17 mouse cellular contexts compared by ENCODE assay signal in the genomic region with DNA sequence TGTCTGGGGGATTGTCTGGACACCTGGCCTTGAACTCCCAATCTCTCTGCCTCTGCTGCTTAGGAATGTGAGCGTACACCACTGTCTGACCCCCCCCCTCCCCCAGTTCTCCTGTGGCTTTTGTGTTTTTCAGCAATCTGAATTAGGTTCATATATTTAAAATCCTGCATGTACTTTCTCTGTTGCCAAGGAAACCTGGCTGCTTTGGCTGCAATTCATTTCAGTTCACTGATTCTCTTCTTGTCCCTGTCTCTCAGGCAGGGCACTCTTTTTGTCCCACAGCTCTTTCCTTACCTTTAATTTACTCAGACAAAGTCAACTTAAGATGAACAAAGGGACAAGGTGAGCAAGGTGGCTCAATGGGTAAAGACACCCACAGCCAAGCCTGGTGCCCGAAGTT. TPM values are rescaled to one million over a fixed set of nuclear protein-coding genes. Genes with fewer than 3 reads are reported as not detected.
DNase-seq lines count a peak whose midpoint lies in the region; ATAC-seq and TF ChIP-seq lines count a peak whose summit lies in the region.
"Had no signal": no experiment of that assay in that cellular context is flagged by ENCODE, and none has a peak within 500 bp of the region (broad histone marks: within the 10 kb centered on the region; RNA-seq: fewer than 3 reads in every experiment).

No protein-coding gene starts in this region.

- peaks cover 9% of the 10 kb centered on the region for H3K4me1 ChIP-seq in hindbrain, embryonic 15.5 days (replicated peaks)
- H3K4me1 ChIP-seq in hindbrain, embryonic 13.5 days (replicated peaks), result peaks cover 21% of the 10 kb centered on the region
- peaks cover 35% of the 10 kb centered on the region for H3K4me1 ChIP-seq in forebrain, embryonic 13.5 days
- peaks cover 3% of the 10 kb centered on the region; the same call in 1 of the 2 replicates for H3K4me1 ChIP-seq in midbrain, postnatal 0 days (ENCODE audit: insufficient read depth, low read length)

- no peak for TF ChIP-seq CTCF in midbrain, postnatal 0 days (IDR thresholded peaks at IDR 0.05)

- H3K4me2 ChIP-seq in hindbrain, embryonic 15.5 days, result no peak overlapping the region
- no peak overlapping the region for H3K4me2 ChIP-seq in hindbrain, embryonic 13.5 days
- no peak overlapping the region for H3K4me2 ChIP-seq in forebrain, embryonic 13.5 days
- no peak overlapping the region for H3K4me2 ChIP-seq in midbrain, postnatal 0 days (ENCODE audit: low read depth, low read length, poor library complexity, severe bottlenecking)

- no peaks in the 10 kb centered on the region for H3K36me3 ChIP-seq in hindbrain, embryonic 15.5 days
- no peaks in the 10 kb centered on the region for H3K36me3 ChIP-seq in hindbrain, embryonic 13.5 days
- H3K36me3 ChIP-seq in forebrain, embryonic 13.5 days (ENCODE audit: poor library complexity, severe bottlenecking), result no peaks in the 10 kb centered on the region
- no peaks in the 10 kb centered on the region for H3K36me3 ChIP-seq in midbrain, postnatal 0 days (ENCODE audit: insufficient read depth, low read length)

- no peaks in the 10 kb centered on the region for H3K27me3 ChIP-seq in hindbrain, embryonic 15.5 days
- no peaks in the 10 kb centered on the region for H3K27me3 ChIP-seq in hindbrain, embryonic 13.5 days
- H3K27me3 ChIP-seq in forebrain, embryonic 13.5 days, result no peaks in the 10 kb centered on the region
- H3K27me3 ChIP-seq in midbrain, postnatal 0 days (ENCODE audit: insufficient read depth, low read length), result no peaks in the 10 kb centered on the region
- H3K27me3 ChIP-seq: Patski had no signal

- H3K27ac ChIP-seq in hindbrain, embryonic 15.5 days (replicated peaks), result peak overlapping the region; percentile 57
- no peak overlapping the region; the same call in 1 of the 2 replicates for H3K27ac ChIP-seq in hindbrain, embryonic 13.5 days
- peak overlapping the region; percentile 35; the same call in 1 of the 2 replicates for H3K27ac ChIP-seq in forebrain, embryonic 13.5 days
- H3K27ac ChIP-seq in midbrain, postnatal 0 days (ENCODE audit: low read depth, low read length), result peak overlapping the region; percentile 71
- H3K27ac ChIP-seq: liver, embryonic 14.5 days had no signal

- ATAC-seq in hindbrain, embryonic 15.5 days (ENCODE audit: low FRiP score, low read depth), result no peak
- ATAC-seq in hindbrain, embryonic 13.5 days (ENCODE audit: low FRiP score), result no peak
- ATAC-seq in forebrain, embryonic 13.5 days, result no peak
- 0 out of 2 replicates have a peak, but pooled peaks have one; percentile 34 for ATAC-seq in midbrain, postnatal 0 days (ENCODE audit: low FRiP score)
- ATAC-seq in granulocyte monocyte progenitor cell, adult 5-6 weeks (replicated peaks; ENCODE audit: poor library complexity, severe bottlenecking), result no peak
- ATAC-seq: Patski had no signal

- no peak overlapping the region for H3K4me3 ChIP-seq in hindbrain, embryonic 15.5 days
- no peak overlapping the region for H3K4me3 ChIP-seq in hindbrain, embryonic 13.5 days
- no peak overlapping the region for H3K4me3 ChIP-seq in forebrain, embryonic 13.5 days
- no peak overlapping the region for H3K4me3 ChIP-seq in midbrain, postnatal 0 days (ENCODE audit: low read depth, low read length)
- H3K4me3 ChIP-seq: myocyte had no signal

- WGBS in hindbrain, embryonic 15.5 days, result 32% methylated on average over 2 of the region's 2 CpGs
- WGBS in hindbrain, embryonic 13.5 days, result 40% methylated on average over 2 of the region's 2 CpGs
- WGBS in forebrain, embryonic 13.5 days, result 8% methylated on average over 2 of the region's 2 CpGs
- 25% methylated on average over 2 of the region's 2 CpGs for WGBS in midbrain, postnatal 0 days

- H3K9ac ChIP-seq in hindbrain, embryonic 15.5 days, result no peak overlapping the region
- no peak overlapping the region for H3K9ac ChIP-seq in hindbrain, embryonic 13.5 days
- no peak overlapping the region for H3K9ac ChIP-seq in forebrain, embryonic 13.5 days
- H3K9ac ChIP-seq in midbrain, postnatal 0 days (replicated peaks; ENCODE audit: low read length, poor library complexity, severe bottlenecking), result no peak overlapping the region
- H3K9ac ChIP-seq: liver, embryonic 14.5 days had no signal

- peak; percentile 83 for DNase-seq in brain, adult 2 months (ENCODE audit: low read depth, low spot score)
- DNase-seq in midbrain, postnatal 0 days (ENCODE audit: low spot score), result peak; percentile 68
- DNase-seq in gastrocnemius, postnatal 14 days, result no peak
- DNase-seq in cerebellum, adult 11 months, result no peak
- DNase-seq: adrenal gland, postnatal 10 days; cerebellum, adult 8-10 months; heart, adult 18-20 months; kidney, adult 9 months; lung, postnatal 36 days had no signal

- no peaks in the 10 kb centered on the region for H3K9me3 ChIP-seq in hindbrain, embryonic 15.5 days
- no peaks in the 10 kb centered on the region for H3K9me3 ChIP-seq in hindbrain, embryonic 13.5 days
- H3K9me3 ChIP-seq in forebrain, embryonic 13.5 days (replicated peaks), result no peaks in the 10 kb centered on the region
- H3K9me3 ChIP-seq in midbrain, postnatal 0 days (ENCODE audit: low read length), result no peaks in the 10 kb centered on the region

- intact Hi-C loops in gastrocnemius, postnatal 14 days (cut with DNase I; ENCODE audit: low total_unique reads), result no loop called here

RNA-seq across cellular contexts. Expression of a gene that starts 1.4 kb away (rescaled TPM):
- polyA plus RNA-seq in hindbrain, embryonic 15.5 days (2015; fragmentation: Nextera tagmentation; extraction: Ambion mirVana), result 1.4 and 1.6 TPM in 2 replicates
- polyA plus RNA-seq in hindbrain, embryonic 13.5 days (2015; fragmentation: Nextera tagmentation; extraction: Ambion mirVana), result 0.47 and 0.69 TPM in 2 replicates
- 0.36 and 0.47 TPM in 2 replicates for polyA plus RNA-seq in forebrain, embryonic 13.5 days (2015; fragmentation: Nextera tagmentation; extraction: Ambion mirVana)
- 0.38 and 0.47 TPM in 2 replicates for total RNA-seq in midbrain, postnatal 0 days (2014; rRNA removed)
- polyA plus RNA-seq in midbrain, postnatal 0 days (2015; fragmentation: Nextera tagmentation; extraction: Ambion mirVana), result 0.58 and 0.86 TPM in 2 replicates
- not detected in 2 replicates for total RNA-seq in granulocyte monocyte progenitor cell, adult 5-6 weeks (2014; fragmentation: Nextera tagmentation)
- 0.09 TPM in 1 of 2 replicates, not detected in the other for total RNA-seq in granulocyte monocyte progenitor cell, adult 5-6 weeks (2017)
- 1 to 10 TPM; 1.9 to 2.7 TPM for total RNA-seq in gastrocnemius, postnatal 14 days (2021)
- total RNA-seq: left cerebral cortex, adult 8-10 months had no signal

Comparison
In these comparisons a context has a peak if more than half of its experiments do, and no peak if none do; other contexts are left out.
1. DNase-seq: peak in brain, adult 2 months (single experiment) and midbrain, postnatal 0 days (single experiment); none in gastrocnemius, postnatal 14 days (single experiment) and cerebellum, adult 11 months (single experiment).